Mouse (Mus musculus) CH12.LX (cell line): ENCODE measurements around the gene Olfr47. TPM values are rescaled to one million over a fixed set of nuclear protein-coding genes. Genes with fewer than 3 reads are reported as not detected.
"Not testable (repeated sequence)": the region's sequence is repeated elsewhere in the genome, so short reads cannot be mapped to it uniquely, and the experiment has no call there.

Experiments used
- DNase-seq: peaks from one replicate; pipeline ENCODE4 v3.0.0-alpha.2; 2013; ENCODE audit errors: extremely low read depth
- H3K27ac ChIP-seq: 2 replicates; pipeline ENCODE4 v1.5.1; 2012; ENCODE audit warnings: low read depth, mild to moderate bottlenecking, control low read depth, moderate library complexity; ENCODE audit not compliant: insufficient read depth
- H3K27me3 ChIP-seq: replicated peaks from 2 replicates; pipeline ENCODE3; 2012; ENCODE audit warnings: inconsistent platforms
- H3K36me3 ChIP-seq, 2 experiments: replicated peaks in 1 of 2; 2 replicates each; pipeline versions ENCODE3 to v1.6.1; 2012; ENCODE audit warnings: inconsistent platforms in 1 of 2, low read length in 1 of 2, mild to moderate bottlenecking in 1 of 2, mixed read lengths in 1 of 2, moderate library complexity in 1 of 2; ENCODE audit not compliant: control insufficient read depth in 1 of 2, insufficient read depth in 1 of 2
- H3K4me1 ChIP-seq, 2 experiments: 2 replicates each; pipeline ENCODE4 v1.6.1; 2012; ENCODE audit warnings: inconsistent platforms in 1 of 2, moderate library complexity in 1 of 2; ENCODE audit not compliant: insufficient read depth in 2 of 2, control insufficient read depth in 1 of 2
- H3K4me2 ChIP-seq: 2 replicates; pipeline ENCODE4 v1.6.1; 2012; ENCODE audit warnings: low read depth, mild to moderate bottlenecking, control low read depth; ENCODE audit not compliant: poor library complexity, insufficient read depth, severe bottlenecking
- H3K4me3 ChIP-seq, 3 experiments: fragments of 150-350 bp in 1 of 3; sonication (generic) in 1 of 3; replicated peaks in 1 of 3; 2 replicates each; pipeline versions ENCODE3 to v1.5.1; 2011 to 2012; ENCODE audit warnings: low read depth in 2 of 3, low read length in 2 of 3, mild to moderate bottlenecking in 2 of 3, moderate library complexity in 2 of 3, control low read depth in 1 of 3, improper control_type of control experiment in 1 of 3, inconsistent platforms in 1 of 3, mixed read lengths in 1 of 3; ENCODE audit not compliant: poor library complexity in 1 of 3
- H3K79me2 ChIP-seq: replicated peaks from 2 replicates; pipeline ENCODE4 v1.6.1; 2012; ENCODE audit warnings: mild to moderate bottlenecking, moderate library complexity; ENCODE audit not compliant: control insufficient read depth, poor library complexity, insufficient read depth, severe bottlenecking; ENCODE audit errors: extremely low read depth
- H3K9ac ChIP-seq: 2 replicates; pipeline ENCODE4 v1.6.1; 2012; ENCODE audit warnings: low read depth, mild to moderate bottlenecking, control low read depth, moderate library complexity; ENCODE audit not compliant: insufficient read depth
- H3K9me3 ChIP-seq: replicated peaks from 2 replicates; pipeline ENCODE3; 2012; ENCODE audit warnings: low read length, inconsistent platforms, mixed read lengths
- CHD1 ChIP-seq: IDR thresholded peaks from 2 replicates; pipeline ENCODE4 v1.6.1; 2012; ENCODE audit warnings: low read depth, low read length, improper control_type of control experiment, inconsistent platforms
- CHD2 ChIP-seq: IDR thresholded peaks from 2 replicates; pipeline ENCODE4 v1.6.1; 2011; ENCODE audit warnings: low read length, improper control_type of control experiment
- CTCF ChIP-seq, 2 experiments: IDR thresholded peaks in 1 of 2; conservative IDR thresholded peaks in 1 of 2; 2 replicates each; pipeline ENCODE4 v1.5.1; 2011 to 2012; ENCODE audit warnings: low read depth in 2 of 2, low read length in 2 of 2, improper control_type of control experiment in 1 of 2, inconsistent platforms in 1 of 2, mild to moderate bottlenecking in 1 of 2, moderate library complexity in 1 of 2
- ELF1 ChIP-seq: IDR thresholded peaks from 2 replicates; pipeline ENCODE4 v1.6.1; 2014; ENCODE audit warnings: low read depth, mild to moderate bottlenecking, inconsistent platforms, low read length, improper control_type of control experiment
- EP300 ChIP-seq: IDR thresholded peaks from 2 replicates; pipeline ENCODE4 v1.6.1; 2011; ENCODE audit warnings: low read length, improper control_type of control experiment
- GABPA ChIP-seq: IDR thresholded peaks from 2 replicates; pipeline ENCODE4 v1.6.1; 2012; ENCODE audit warnings: low read depth, low read length, improper control_type of control experiment, inconsistent platforms; ENCODE audit not compliant: insufficient replicate concordance
- HCFC1 ChIP-seq: IDR thresholded peaks from 2 replicates; pipeline ENCODE4 v1.6.1; 2012; ENCODE audit warnings: low read depth, mild to moderate bottlenecking, inconsistent platforms, low read length, improper control_type of control experiment
- JUND ChIP-seq: conservative IDR thresholded peaks from 2 replicates; pipeline ENCODE4 v1.6.1; 2011; ENCODE audit warnings: low read depth, low read length, improper control_type of control experiment
- MAFK ChIP-seq: IDR thresholded peaks from 2 replicates; pipeline ENCODE4 v1.6.1; 2011; ENCODE audit warnings: low read length, improper control_type of control experiment; ENCODE audit not compliant: insufficient replicate concordance
- MAX ChIP-seq: IDR thresholded peaks from 2 replicates; pipeline ENCODE4 v1.6.1; 2011; ENCODE audit warnings: low read length, improper control_type of control experiment
- MXI1 ChIP-seq: IDR thresholded peaks from 2 replicates; pipeline ENCODE4 v1.6.1; 2011; ENCODE audit warnings: mild to moderate bottlenecking, low read depth, low read length, improper control_type of control experiment
- PAX5 ChIP-seq: IDR thresholded peaks from 2 replicates; pipeline ENCODE4 v1.6.1; 2012; ENCODE audit warnings: low read length, inconsistent platforms, mixed read lengths
- POLR2AphosphoS2 ChIP-seq: IDR thresholded peaks from 2 replicates; pipeline ENCODE4 v1.6.1; 2011; ENCODE audit warnings: low read depth, low read length, improper control_type of control experiment
- RAD21 ChIP-seq: IDR thresholded peaks from 2 replicates; pipeline ENCODE4 v1.6.1; 2011; ENCODE audit warnings: low read depth, mild to moderate bottlenecking, low read length, improper control_type of control experiment, moderate library complexity
- SIN3A ChIP-seq: IDR thresholded peaks from 2 replicates; pipeline ENCODE4 v1.6.1; 2012; ENCODE audit warnings: low read length, improper control_type of control experiment, inconsistent platforms
- SMC3 ChIP-seq: IDR thresholded peaks from 2 replicates; pipeline ENCODE4 v1.6.1; 2011; ENCODE audit warnings: low read depth, low read length, improper control_type of control experiment
- UBTF ChIP-seq: IDR thresholded peaks from 2 replicates; pipeline ENCODE4 v1.6.1; 2012; ENCODE audit warnings: low read depth, mild to moderate bottlenecking, inconsistent platforms, low read length, improper control_type of control experiment, moderate library complexity
- USF1 ChIP-seq: IDR thresholded peaks from 2 replicates; pipeline ENCODE4 v1.6.1; 2014; ENCODE audit warnings: low read depth, mild to moderate bottlenecking, inconsistent platforms, low read length, improper control_type of control experiment
- USF2 ChIP-seq: conservative IDR thresholded peaks from 2 replicates; pipeline ENCODE4 v1.6.1; 2011; ENCODE audit warnings: low read depth, low read length, improper control_type of control experiment
- ZC3H11A ChIP-seq: IDR thresholded peaks from 2 replicates; pipeline ENCODE4 v1.6.1; 2012; ENCODE audit warnings: low read depth, mild to moderate bottlenecking, inconsistent platforms, low read length, improper control_type of control experiment
- ZMIZ1 ChIP-seq: IDR thresholded peaks from 2 replicates; pipeline ENCODE4 v1.6.1; 2012; ENCODE audit warnings: low read depth, mild to moderate bottlenecking, inconsistent platforms, low read length, improper control_type of control experiment
- dilution Hi-C: fragments of 300-500 bp; cut with MboI; formaldehyde crosslinking; loops from 2 replicates; pipeline ENCODE4 v1.14.3; 2020; ENCODE audit warnings: low sequenced_read_pairs; ENCODE audit not compliant: extremely low pct_unique_long_range_greater_than_20kb, extremely low pct_ligation_motif_present
- in situ Hi-C: fragments of 300-500 bp; cut with MboI; formaldehyde crosslinking; loops from 3 replicates; pipeline ENCODE4 v1.14.3; 2019; ENCODE audit warnings: low sequenced_read_pairs, low pct_ligation_motif_present, low pct_unique_long_range_greater_than_20kb, mixed read lengths
- polyA plus RNA-seq: library from polyadenylated mRNA; unstranded; fragments of >175 nt; gene quantifications from 2 replicates; pipeline ENCODE4 v1.2.1, GENCODE M21; 2012; ENCODE audit warnings: low read depth; ENCODE audit not compliant: insufficient read length
- total RNA-seq, 2 experiments: library from RNA; depleted of rRNA; stranded (reverse); fragments of 300-350 nt in 1 of 2; fragments of >200 nt in 1 of 2; gene quantifications; 2 replicates each; pipeline ENCODE4 v1.2.3; 2012 to 2014

The Olfr47 gene
- total and polyA plus RNA-seq, 3 experiments: not detected

- H3K4me1 ChIP-seq, H3K4me3 ChIP-seq, H3K9me3 ChIP-seq, H3K9ac ChIP-seq, H3K4me2 ChIP-seq, dilution Hi-C loops, DNase-seq, H3K79me2 ChIP-seq, H3K36me3 ChIP-seq, H3K27me3 ChIP-seq, H3K27ac ChIP-seq, in situ Hi-C loops: not testable (repeated sequence)
These were observed 18.5 kb upstream of the Olfr47 start, which contains the start of gene Olfr434 for GRCm38 (mm10) chr6:43212873-43213272. TSS of gene Olfr434 (plus strand) at chr6:43213021.

GRCm38 (mm10) chr6:43242061-43242460, 10.7 kb downstream of the Olfr47 start:
- H3K4me3 ChIP-seq: no peak overlapping the region
- no peak overlapping the region for H3K4me2 ChIP-seq
- no peaks in the 10 kb centered on the region for H3K27me3 ChIP-seq
- no peaks in the 10 kb centered on the region for H3K4me1 ChIP-seq
- dilution Hi-C loops: no loop called here
- H3K79me2 ChIP-seq: no peaks in the 10 kb centered on the region
- TF ChIP-seq SMC3: peak; percentile 42
- no peak for TF ChIP-seq USF1
- TF ChIP-seq CTCF (conservative IDR thresholded peaks at IDR 0.05 in 1 of 2, IDR thresholded peaks at IDR 0.05 in 1 of 2; ENCODE audit: low read depth in 2 of 2, low read length in 2 of 2): peak; percentile 21 to 64; a peak in 2 of 4 replicates
- peak; percentile 23 for TF ChIP-seq RAD21
- no peak overlapping the region for H3K9ac ChIP-seq
- DNase-seq: peak; percentile 41
- in situ Hi-C loops: no loop called here
- H3K9me3 ChIP-seq: no peaks in the 10 kb centered on the region
- no peak overlapping the region for H3K27ac ChIP-seq
- no peaks in the 10 kb centered on the region for H3K36me3 ChIP-seq

GRCm38 (mm10) chr6:43247396-43247795, 16.1 kb downstream of the Olfr47 start:
- Histone ChIP-seq H3K27ac (no peak overlapping the region), H3K36me3 (no peaks in the 10 kb centered on the region), H3K27me3 (no peaks in the 10 kb centered on the region), H3K9me3 (no peaks in the 10 kb centered on the region), H3K79me2 (no peaks in the 10 kb centered on the region)
- dilution Hi-C loops: no loop called here
- TF ChIP-seq SIN3A (no peak), CHD2 (no peak), POLR2AphosphoS2 (no peak), USF2 (no peak), CHD1 (no peak), JUND (no peak), HCFC1 (no peak), SMC3 (no peak), MXI1 (no peak), UBTF (no peak), MAFK (no peak), ZMIZ1 (no peak), ZC3H11A (no peak), PAX5 (no peak), MAX (no peak), GABPA (no peak), EP300 (no peak), ELF1 (no peak)
- TF ChIP-seq, all 38 proteins: peak for 0
- Histone ChIP-seq H3K4me3 (no peak overlapping the region), H3K4me1 (no peaks in the 10 kb centered on the region), H3K9ac (no peak overlapping the region), H3K4me2 (no peak overlapping the region)
- in situ Hi-C loops: no loop called here
- no peak for DNase-seq
